Mouse (Mus musculus) liver, embryonic 12.5 days (tissue): ENCODE measurements around the gene Dab2ip. TPM values are rescaled to one million over a fixed set of nuclear protein-coding genes. Genes with fewer than 3 reads are reported as not detected.

Experiments
- ATAC-seq: fragments of 200-750 bp; cut with Nextera tagmentation; 2 replicates; pipeline ENCODE4 v1.8.0; 2017; ENCODE audit warnings: moderate number of reproducible peaks, mild to moderate bottlenecking, moderate library complexity
- H3K27ac ChIP-seq: fragments of 300-500 bp; sonication (generic); 2 replicates; pipeline ENCODE4 v1.5.1; 2016; ENCODE audit warnings: mild to moderate bottlenecking
- H3K27me3 ChIP-seq: fragments of 300-500 bp; sonication (generic); replicated peaks from 2 replicates; pipeline ENCODE4 v1.6.1; 2016; ENCODE audit warnings: mild to moderate bottlenecking, moderate library complexity
- H3K36me3 ChIP-seq: fragments of 300-500 bp; sonication (generic); 2 replicates; pipeline ENCODE4 v1.6.1; 2016; ENCODE audit warnings: mild to moderate bottlenecking, moderate library complexity
- H3K4me1 ChIP-seq: fragments of 300-500 bp; sonication (generic); 2 replicates; pipeline ENCODE4 v1.6.1; 2016
- H3K4me2 ChIP-seq: fragments of 300-500 bp; sonication (generic); 2 replicates; pipeline ENCODE4 v1.6.1; 2016; ENCODE audit warnings: mild to moderate bottlenecking, moderate library complexity
- H3K4me3 ChIP-seq: fragments of 300-500 bp; sonication (generic); 2 replicates; pipeline ENCODE4 v1.5.1; 2016; ENCODE audit warnings: mild to moderate bottlenecking, moderate library complexity
- H3K9ac ChIP-seq: fragments of 300-500 bp; sonication (generic); 2 replicates; pipeline ENCODE4 v1.6.1; 2016; ENCODE audit warnings: mild to moderate bottlenecking, moderate library complexity
- H3K9me3 ChIP-seq: fragments of 300-500 bp; sonication (generic); replicated peaks from 2 replicates; pipeline ENCODE4 v1.6.1; 2016; ENCODE audit warnings: mild to moderate bottlenecking, moderate library complexity
- WGBS: fragments of 180-500 bp; shearing (Covaris S2); methylation state at CpG from one replicate; pipeline ENCODE4 v1.1.7; 2016; ENCODE audit not compliant: insufficient replicate concordance; 5-methylcytosine and 5-hydroxymethylcytosine counted together
- polyA plus RNA-seq: library from polyadenylated mRNA; unstranded; fragments of >200 nt; fragmentation: Nextera tagmentation; extraction: Ambion mirVana; gene quantifications from 2 replicates; pipeline ENCODE4 v1.2.1, GENCODE M21; 2016

The Dab2ip gene
- polyA plus RNA-seq, 1 experiment from 2014 or later = 8.6 TPM

DNA sequence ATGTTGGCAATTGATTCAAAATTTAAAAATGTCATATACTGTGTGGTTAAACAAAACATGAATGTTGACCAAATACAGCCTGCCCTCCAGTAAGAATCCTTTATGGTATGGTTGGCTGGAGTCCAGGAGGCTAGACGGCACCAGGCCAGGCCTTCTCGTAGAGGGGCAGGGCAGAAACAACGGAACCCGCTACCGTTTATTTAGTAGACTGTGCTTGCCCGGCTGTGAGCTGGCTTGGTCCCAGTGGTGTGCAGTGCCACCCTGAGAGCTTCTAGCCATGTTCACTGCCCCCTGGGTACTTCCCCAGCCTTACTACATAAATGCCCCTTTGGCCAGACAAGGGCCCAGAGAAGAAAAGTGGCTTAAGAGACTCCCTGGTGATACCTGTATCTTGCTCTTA is 122.8 kb downstream of the Dab2ip start:
- H3K36me3 ChIP-seq = no peaks in the 10 kb centered on the region
- WGBS = 50% methylated on average over 6 of the region's 6 CpGs
- no peaks in the 10 kb centered on the region for H3K9me3 ChIP-seq
- no peak for ATAC-seq
- 0 out of 2 replicates have a peak overlapping the region, but pooled peaks have one; percentile 14 for H3K4me2 ChIP-seq
- H3K4me1 ChIP-seq = peaks cover 76% of the 10 kb centered on the region
- H3K9ac ChIP-seq = no peak overlapping the region
- H3K27ac ChIP-seq = peak overlapping the region; percentile 66
- no peak overlapping the region for H3K4me3 ChIP-seq
- H3K27me3 ChIP-seq = no peaks in the 10 kb centered on the region

DNA sequence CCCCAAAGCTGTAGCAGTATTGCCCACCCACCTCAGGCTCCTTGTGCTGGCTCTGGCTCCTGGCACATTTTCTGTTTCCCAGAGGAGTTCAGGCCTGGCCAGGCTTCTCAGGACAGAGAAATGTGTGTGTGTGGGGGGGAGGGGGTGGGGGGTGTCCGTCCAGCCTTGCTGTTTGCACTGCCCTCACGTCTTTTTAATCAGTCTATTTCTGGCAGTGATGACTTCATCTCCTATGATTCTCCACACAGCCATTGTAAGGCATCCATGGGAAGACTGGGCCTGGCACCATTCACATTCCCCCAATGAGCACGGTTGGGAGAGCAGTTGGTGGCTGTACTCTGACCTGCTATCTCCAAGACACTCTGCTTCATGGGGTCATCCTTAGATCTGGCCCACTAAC is 125.9 kb downstream of the Dab2ip start:
- no peaks in the 10 kb centered on the region for H3K9me3 ChIP-seq
- H3K36me3 ChIP-seq = no peaks in the 10 kb centered on the region
- H3K27me3 ChIP-seq = no peaks in the 10 kb centered on the region
- peaks cover 54% of the 10 kb centered on the region for H3K4me1 ChIP-seq
- WGBS = 33% methylated on average over 3 of the region's 3 CpGs
- no peak overlapping the region for H3K9ac ChIP-seq
- H3K4me2 ChIP-seq = no peak overlapping the region
- no peak overlapping the region for H3K27ac ChIP-seq
- no peak for ATAC-seq
- no peak overlapping the region for H3K4me3 ChIP-seq

DNA sequence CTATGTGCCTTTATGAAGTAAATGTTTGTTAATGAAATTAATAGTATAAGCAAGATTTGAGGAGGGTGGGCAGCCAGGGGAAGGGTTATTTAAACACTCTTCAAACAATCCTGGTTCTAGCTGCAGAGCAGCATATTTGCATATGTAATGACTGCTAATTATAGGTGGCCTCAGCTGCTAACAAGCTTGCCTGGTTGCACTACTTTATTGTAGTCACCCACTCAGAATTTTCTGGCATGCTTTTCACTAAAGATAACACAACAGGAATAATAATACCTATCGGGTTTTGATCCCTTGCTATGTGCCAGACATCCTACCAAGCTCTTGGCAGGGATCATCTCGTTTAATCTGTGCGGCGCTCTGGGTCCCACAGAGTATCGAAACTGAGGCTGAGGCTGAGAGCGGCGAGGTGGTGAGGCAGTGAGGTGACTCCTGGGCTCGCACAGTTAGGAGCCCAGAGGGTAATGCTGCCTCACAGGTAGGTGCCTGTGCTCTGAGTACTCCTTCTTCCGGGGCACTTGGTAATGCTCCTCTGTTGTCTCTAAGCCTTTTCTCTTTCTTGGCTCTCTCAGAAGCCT is 126.8 kb downstream of the Dab2ip start:
- H3K36me3 ChIP-seq = no peaks in the 10 kb centered on the region
- H3K4me1 ChIP-seq = peaks cover 54% of the 10 kb centered on the region
- H3K27me3 ChIP-seq = no peaks in the 10 kb centered on the region
- no peak for ATAC-seq
- no peak overlapping the region for H3K27ac ChIP-seq
- H3K4me3 ChIP-seq = no peak overlapping the region
- no peak overlapping the region for H3K9ac ChIP-seq
- H3K4me2 ChIP-seq = no peak overlapping the region
- WGBS = 60% methylated on average over 9 of the region's 9 CpGs
- no peaks in the 10 kb centered on the region for H3K9me3 ChIP-seq

GRCm38 (mm10) chr2:35686104-35686503 is 128.0 kb downstream of the Dab2ip start:
- no peak for ATAC-seq
- no peak overlapping the region for H3K9ac ChIP-seq
- H3K4me2 ChIP-seq = no peak overlapping the region
- H3K36me3 ChIP-seq = no peaks in the 10 kb centered on the region
- H3K4me1 ChIP-seq = peaks cover 54% of the 10 kb centered on the region
- H3K9me3 ChIP-seq = no peaks in the 10 kb centered on the region
- H3K4me3 ChIP-seq = no peak overlapping the region
- H3K27me3 ChIP-seq = no peaks in the 10 kb centered on the region
- H3K27ac ChIP-seq = no peak overlapping the region
- 75% methylated on average over 7 of the region's 7 CpGs for WGBS

GRCm38 (mm10) chr2:35687557-35688070 is 129.5 kb downstream of the Dab2ip start:
- no peaks in the 10 kb centered on the region for H3K36me3 ChIP-seq
- no peaks in the 10 kb centered on the region for H3K27me3 ChIP-seq
- H3K9me3 ChIP-seq = no peaks in the 10 kb centered on the region
- H3K4me3 ChIP-seq = no peak overlapping the region
- no peak overlapping the region for H3K4me2 ChIP-seq
- H3K4me1 ChIP-seq = peaks cover 55% of the 10 kb centered on the region
- no peak overlapping the region for H3K9ac ChIP-seq
- ATAC-seq = no peak
- no peak overlapping the region for H3K27ac ChIP-seq
- WGBS = 65% methylated on average over 5 of the region's 5 CpGs

- Histone ChIP-seq H3K27ac (no peak overlapping the region), H3K9ac (no peak overlapping the region), H3K27me3 (no peaks in the 10 kb centered on the region), H3K4me2 (no peak overlapping the region), H3K36me3 (no peaks in the 10 kb centered on the region), H3K4me3 (no peak overlapping the region), H3K4me1 (peaks cover 56% of the 10 kb centered on the region), H3K9me3 (no peaks in the 10 kb centered on the region)
- no peak for ATAC-seq
- 54% methylated on average over 4 of the region's 4 CpGs for WGBS
Observed at GRCm38 (mm10) chr2:35688121-35688520, 130.1 kb downstream of the Dab2ip start.

GRCm38 (mm10) chr2:35688581-35688980 is 130.5 kb downstream of the Dab2ip start:
- no peak for ATAC-seq
- Histone ChIP-seq H3K9ac (no peak overlapping the region), H3K4me2 (no peak overlapping the region), H3K4me3 (no peak overlapping the region), H3K27me3 (no peaks in the 10 kb centered on the region), H3K27ac (no peak overlapping the region), H3K36me3 (no peaks in the 10 kb centered on the region), H3K4me1 (peaks cover 52% of the 10 kb centered on the region), H3K9me3 (no peaks in the 10 kb centered on the region)
- 63% methylated on average over 5 of the region's 5 CpGs for WGBS

GRCm38 (mm10) chr2:35689881-35690280 is 131.8 kb downstream of the Dab2ip start:
- Histone ChIP-seq H3K9ac (no peak overlapping the region), H3K4me2 (no peak overlapping the region), H3K4me1 (peaks cover 59% of the 10 kb centered on the region), H3K4me3 (no peak overlapping the region), H3K27me3 (no peaks in the 10 kb centered on the region), H3K36me3 (no peaks in the 10 kb centered on the region), H3K9me3 (no peaks in the 10 kb centered on the region), H3K27ac (0 out of 2 replicates have a peak overlapping the region, but pooled peaks have one; percentile 3)
- no peak for ATAC-seq
- WGBS = 57% methylated on average over 2 of the region's 2 CpGs

GRCm38 (mm10) chr2:35691257-35692049 is 133.4 kb downstream of the Dab2ip start:
- H3K4me1 ChIP-seq = peaks cover 75% of the 10 kb centered on the region
- WGBS = 28% methylated on average over 7 of the region's 7 CpGs
- peak overlapping the region; percentile 31 for H3K4me2 ChIP-seq
- H3K36me3 ChIP-seq = no peaks in the 10 kb centered on the region
- H3K9ac ChIP-seq = no peak overlapping the region
- H3K9me3 ChIP-seq = no peaks in the 10 kb centered on the region
- H3K27me3 ChIP-seq = no peaks in the 10 kb centered on the region
- H3K4me3 ChIP-seq = peak overlapping the region; percentile 2; the same call in 1 of the 2 replicates
- ATAC-seq = peak; percentile 77
- no peak overlapping the region for H3K27ac ChIP-seq

GRCm38 (mm10) chr2:35692272-35692900 is 134.3 kb downstream of the Dab2ip start:
- Histone ChIP-seq H3K4me1 (peaks cover 84% of the 10 kb centered on the region), H3K4me2 (peak overlapping the region; percentile 31), H3K27ac (no peak overlapping the region), H3K4me3 (peak overlapping the region; percentile 2; the same call in 1 of the 2 replicates), H3K27me3 (no peaks in the 10 kb centered on the region), H3K9ac (no peak overlapping the region), H3K9me3 (no peaks in the 10 kb centered on the region), H3K36me3 (no peaks in the 10 kb centered on the region)
- 74% methylated on average over 11 of the region's 11 CpGs for WGBS
- ATAC-seq = no peak

- H3K4me2 ChIP-seq = no peak overlapping the region
- 76% methylated on average over 7 of the region's 7 CpGs for WGBS
- H3K27me3 ChIP-seq = no peaks in the 10 kb centered on the region
- H3K27ac ChIP-seq = no peak overlapping the region
- H3K4me1 ChIP-seq = peaks cover 88% of the 10 kb centered on the region
- no peaks in the 10 kb centered on the region for H3K9me3 ChIP-seq
- H3K36me3 ChIP-seq = no peaks in the 10 kb centered on the region
- H3K4me3 ChIP-seq = no peak overlapping the region
- no peak overlapping the region for H3K9ac ChIP-seq
- ATAC-seq = no peak
Observed at GRCm38 (mm10) chr2:35693037-35693436, 135.0 kb downstream of the Dab2ip start.

DNA sequence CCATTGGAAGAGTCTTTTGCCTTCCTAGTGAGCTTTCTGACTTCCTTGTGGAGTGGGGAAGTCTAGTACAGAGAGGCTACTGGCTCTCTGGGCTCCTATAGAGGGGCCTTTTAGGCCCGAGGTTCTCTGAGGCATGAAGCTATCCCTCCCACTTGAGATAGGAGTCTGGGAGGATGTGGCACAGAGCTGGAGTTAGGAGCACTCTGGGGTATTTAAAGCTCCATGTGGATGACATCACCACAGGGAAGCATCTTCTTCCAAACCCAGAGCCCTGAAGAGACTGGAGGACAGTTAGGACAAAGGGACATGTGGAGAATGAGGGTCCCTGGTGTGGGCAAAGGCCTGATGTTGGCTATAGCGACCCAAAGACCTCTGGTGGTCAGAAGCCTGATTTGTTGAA is 136.0 kb downstream of the Dab2ip start:
- Histone ChIP-seq H3K27ac (no peak overlapping the region), H3K4me3 (no peak overlapping the region), H3K9ac (no peak overlapping the region), H3K4me1 (peaks cover 79% of the 10 kb centered on the region), H3K9me3 (no peaks in the 10 kb centered on the region), H3K4me2 (no peak overlapping the region), H3K36me3 (no peaks in the 10 kb centered on the region), H3K27me3 (no peaks in the 10 kb centered on the region)
- ATAC-seq = no peak
- WGBS = 41% methylated on average over 2 of the region's 2 CpGs
